Mouse (Mus musculus) myocyte (in vitro differentiated cells): ENCODE data around the gene Cxcl3. TPM values are rescaled to one million over a fixed set of nuclear protein-coding genes. Genes with fewer than 3 reads are reported as not detected.

Source experiments
- H3K27me3 ChIP-seq: one replicate; pipeline ENCODE4 v1.6.1; 2011; ENCODE audit not compliant: control insufficient read depth, insufficient read depth, insufficient read length
- H3K36me3 ChIP-seq: one replicate; pipeline ENCODE4 v1.6.1; 2011; ENCODE audit not compliant: control insufficient read depth, insufficient read depth
- H3K4me2 ChIP-seq: one replicate; pipeline ENCODE4 v1.6.1; 2011; ENCODE audit warnings: low read depth, control low read depth
- H3K4me3 ChIP-seq: one replicate; pipeline ENCODE4 v1.5.1; 2011; ENCODE audit warnings: mild to moderate bottlenecking, control low read depth, moderate library complexity
- H3K79me2 ChIP-seq: one replicate; pipeline ENCODE4 v1.6.1; 2011; ENCODE audit not compliant: control insufficient read depth, insufficient read depth
- H3ac ChIP-seq: one replicate; pipeline ENCODE4 v1.6.1; 2011; ENCODE audit not compliant: control insufficient read depth, insufficient read length
- CEBPB ChIP-seq: IDR thresholded peaks from 2 replicates; pipeline ENCODE4 v1.6.1; 2011; ENCODE audit warnings: mild to moderate bottlenecking, moderate library complexity; ENCODE audit not compliant: poor library complexity, insufficient read depth, severe bottlenecking
- E2F4 ChIP-seq: IDR thresholded peaks from one replicate; pipeline ENCODE4 v1.6.1; 2011; ENCODE audit warnings: mild to moderate bottlenecking, control low read depth, moderate library complexity; ENCODE audit not compliant: insufficient read depth
- MAX ChIP-seq: IDR thresholded peaks from one replicate; pipeline ENCODE4 v1.6.1; 2011; ENCODE audit warnings: low read depth, mild to moderate bottlenecking, control low read depth
- MYOD1 ChIP-seq, 3 experiments: IDR thresholded peaks; one replicate each; pipeline ENCODE4 v1.6.1; 2011; ENCODE audit warnings: control low read depth in 2 of 3, low read depth in 2 of 3, mild to moderate bottlenecking in 2 of 3, moderate library complexity in 1 of 3; ENCODE audit not compliant: insufficient read length in 2 of 3, control insufficient read depth in 1 of 3
- MYOG ChIP-seq, 3 experiments: IDR thresholded peaks; one replicate each; pipeline ENCODE4 v1.6.1; 2011; ENCODE audit warnings: control low read depth in 2 of 3, low read depth in 2 of 3, mild to moderate bottlenecking in 2 of 3; ENCODE audit not compliant: insufficient read length in 2 of 3, control insufficient read depth in 1 of 3, insufficient read depth in 1 of 3
- POLR2A ChIP-seq: IDR thresholded peaks from one replicate; pipeline ENCODE4 v1.6.1; 2011; ENCODE audit warnings: low read depth, mild to moderate bottlenecking, control low read depth, moderate library complexity; ENCODE audit not compliant: insufficient read length
- POLR2AphosphoS2 ChIP-seq: IDR thresholded peaks from one replicate; pipeline ENCODE4 v1.6.1; 2011; ENCODE audit warnings: low read depth, control low read depth; ENCODE audit not compliant: insufficient read length
- REST ChIP-seq: IDR thresholded peaks from one replicate; pipeline ENCODE4 v1.6.1; 2011; ENCODE audit warnings: mild to moderate bottlenecking, control low read depth, moderate library complexity; ENCODE audit not compliant: insufficient read depth, insufficient read length
- SRF ChIP-seq: IDR thresholded peaks from one replicate; pipeline ENCODE4 v1.6.1; 2011; ENCODE audit warnings: low read depth; ENCODE audit not compliant: control insufficient read depth, insufficient read length
- TCF12 ChIP-seq: IDR thresholded peaks from one replicate; pipeline ENCODE4 v1.6.1; 2011; ENCODE audit warnings: mild to moderate bottlenecking, control low read depth; ENCODE audit not compliant: poor library complexity, insufficient read depth, severe bottlenecking
- TCF3 ChIP-seq: IDR thresholded peaks from one replicate; pipeline ENCODE4 v1.6.1; 2011; ENCODE audit warnings: low read depth, control low read depth; ENCODE audit not compliant: insufficient read length
- USF1 ChIP-seq: IDR thresholded peaks from one replicate; pipeline ENCODE4 v1.6.1; 2011; ENCODE audit warnings: low read depth, mild to moderate bottlenecking, control low read depth, moderate library complexity
- polyA plus RNA-seq: library from polyadenylated mRNA; unstranded; fragments of >200 nt; fragmentation: generic; extraction: Trizol; gene quantifications from one replicate; pipeline ENCODE4 v1.2.1, GENCODE M21; 2012; ENCODE audit warnings: missing spikeins

Cxcl3 gene
- not detected for polyA plus RNA-seq

GRCm38 (mm10) chr5:90785659-90786588 lies at the start of gene Cxcl3:
Gene Cxcl3 (plus strand): TSS chr5:90786103.
- TF ChIP-seq MAX (no peak), E2F4 (no peak), TCF12 (no peak), POLR2A (no peak), POLR2AphosphoS2 (no peak), MYOG (IDR thresholded peaks at IDR 0.05; ENCODE audit: control insufficient read depth in 1 of 3, insufficient read depth in 1 of 3, insufficient read length in 2 of 3, low read depth in 2 of 3) (no peak), MYOD1 (IDR thresholded peaks at IDR 0.05; ENCODE audit: control insufficient read depth in 1 of 3, insufficient read length in 2 of 3, low read depth in 2 of 3) (no peak)
- no peak within 1 kb of the TSS for H3K4me3 ChIP-seq
- H3K27me3 ChIP-seq, result no peaks in the 10 kb centered on the region
- no peaks in the 10 kb centered on the region for H3K36me3 ChIP-seq
- no peak within 1 kb of the TSS for H3K4me2 ChIP-seq
- no peak within 1 kb of the TSS for H3ac ChIP-seq
- no peaks in the 10 kb centered on the region for H3K79me2 ChIP-seq

GRCm38 (mm10) chr5:90742029-90742428 lies 43.9 kb upstream of the Cxcl3 start:
- no peaks in the 10 kb centered on the region for H3K36me3 ChIP-seq
- H3ac ChIP-seq, result no peak overlapping the region
- H3K79me2 ChIP-seq, result no peaks in the 10 kb centered on the region
- no peaks in the 10 kb centered on the region for H3K27me3 ChIP-seq
- H3K4me2 ChIP-seq, result no peak overlapping the region
- H3K4me3 ChIP-seq, result no peak overlapping the region
- no peak for TF ChIP-seq POLR2AphosphoS2
- no peak for TF ChIP-seq CEBPB
- no peak for TF ChIP-seq REST
- no peak for TF ChIP-seq SRF
- TF ChIP-seq MYOD1 (IDR thresholded peaks at IDR 0.05; ENCODE audit: control insufficient read depth in 1 of 3, insufficient read length in 2 of 3, low read depth in 2 of 3), result no peak
- no peak for TF ChIP-seq TCF12
- no peak for TF ChIP-seq TCF3
- no peak for TF ChIP-seq USF1
- TF ChIP-seq E2F4, result no peak
- TF ChIP-seq POLR2A, result no peak
- TF ChIP-seq MAX, result no peak
- TF ChIP-seq MYOG (IDR thresholded peaks at IDR 0.05; ENCODE audit: control insufficient read depth in 1 of 3, insufficient read depth in 1 of 3, insufficient read length in 2 of 3, low read depth in 2 of 3), result no peak

- Histone ChIP-seq H3K79me2 (no peaks in the 10 kb centered on the region), H3K27me3 (no peaks in the 10 kb centered on the region), H3K4me2 (no peak overlapping the region), H3K36me3 (no peaks in the 10 kb centered on the region), H3ac (no peak overlapping the region), H3K4me3 (no peak overlapping the region)
- TF ChIP-seq CEBPB (peak; percentile 96), USF1 (no peak), MYOG (IDR thresholded peaks at IDR 0.05; ENCODE audit: control insufficient read depth in 1 of 3, insufficient read depth in 1 of 3, insufficient read length in 2 of 3, low read depth in 2 of 3) (no peak)
Observed at GRCm38 (mm10) chr5:90753934-90754333, 32.0 kb upstream of the Cxcl3 start.

- no peaks in the 10 kb centered on the region for H3K79me2 ChIP-seq
- no peak for TF ChIP-seq TCF3
- TF ChIP-seq REST, result no peak
- TF ChIP-seq SRF, result no peak
- TF ChIP-seq MYOD1 (IDR thresholded peaks at IDR 0.05; ENCODE audit: control insufficient read depth in 1 of 3, insufficient read length in 2 of 3, low read depth in 2 of 3), result no peak
- TF ChIP-seq MAX, result no peak
- no peak for TF ChIP-seq POLR2A
- no peak for TF ChIP-seq TCF12
- no peak for TF ChIP-seq E2F4
- TF ChIP-seq POLR2AphosphoS2, result no peak
- no peak for TF ChIP-seq MYOG (IDR thresholded peaks at IDR 0.05; ENCODE audit: control insufficient read depth in 1 of 3, insufficient read depth in 1 of 3, insufficient read length in 2 of 3, low read depth in 2 of 3)
- TF ChIP-seq CEBPB, result no peak
- H3K27me3 ChIP-seq, result no peaks in the 10 kb centered on the region
- H3K4me3 ChIP-seq, result no peak overlapping the region
- no peaks in the 10 kb centered on the region for H3K36me3 ChIP-seq
- H3K4me2 ChIP-seq, result peak overlapping the region; percentile 57
- no peak overlapping the region for H3ac ChIP-seq
Observed at GRCm38 (mm10) chr5:90758020-90758605, 27.8 kb upstream of the Cxcl3 start.
